Mouse (Mus musculus) embryo, embryonic 11.5 days (tissue): ENCODE data around the gene Ccdc167.

Source experiments
- DNase-seq: peaks from one replicate; pipeline ENCODE4 v3.0.0-alpha.2; 2012; ENCODE audit warnings: low read depth, low spot score

Ccdc167 gene

GRCm38 (mm10) chr17:29686771-29687170, 30.1 kb downstream of the Ccdc167 start:
- no peak for DNase-seq

- DNase-seq: no peak
These were observed 32.6 kb downstream of the Ccdc167 start for GRCm38 (mm10) chr17:29684275-29684674.

GRCm38 (mm10) chr17:29683127-29683526, 33.7 kb downstream of the Ccdc167 start:
- no peak for DNase-seq

- DNase-seq: no peak
These were observed 34.6 kb downstream of the Ccdc167 start for GRCm38 (mm10) chr17:29682261-29682660.

GRCm38 (mm10) chr17:29681669-29682068, 35.2 kb downstream of the Ccdc167 start:
- no peak for DNase-seq

- DNase-seq: no peak
These were observed 35.9 kb downstream of the Ccdc167 start for GRCm38 (mm10) chr17:29680921-29681320.

- no peak for DNase-seq
These were observed 36.7 kb downstream of the Ccdc167 start for GRCm38 (mm10) chr17:29680174-29680573.

GRCm38 (mm10) chr17:29679038-29679767, 37.6 kb downstream of the Ccdc167 start:
- DNase-seq: no peak

GRCm38 (mm10) chr17:29678526-29678925, 38.3 kb downstream of the Ccdc167 start:
- no peak for DNase-seq

GRCm38 (mm10) chr17:29673325-29673724, 43.5 kb downstream of the Ccdc167 start:
- no peak for DNase-seq

GRCm38 (mm10) chr17:29671021-29671420, 45.8 kb downstream of the Ccdc167 start:
- no peak for DNase-seq

GRCm38 (mm10) chr17:29669936-29670335, 46.9 kb downstream of the Ccdc167 start:
- DNase-seq: no peak

- no peak for DNase-seq
These were observed 47.8 kb downstream of the Ccdc167 start for GRCm38 (mm10) chr17:29669030-29669429.

GRCm38 (mm10) chr17:29668051-29668986, 48.5 kb downstream of the Ccdc167 start:
- DNase-seq: no peak

GRCm38 (mm10) chr17:29662145-29662544, 54.7 kb downstream of the Ccdc167 start:
- no peak for DNase-seq

GRCm38 (mm10) chr17:29660762-29661391, 56.0 kb downstream of the Ccdc167 start:
- peak; percentile 14 for DNase-seq

- peak; percentile 92 for DNase-seq
These were observed 56.6 kb downstream of the Ccdc167 start, which contains the start of gene Cmtr1 for GRCm38 (mm10) chr17:29660076-29660761. Cmtr1 (plus strand) TSS chr17:29660595.

GRCm38 (mm10) chr17:29658249-29658648, 58.6 kb downstream of the Ccdc167 start:
- no peak for DNase-seq

GRCm38 (mm10) chr17:29642219-29642618, 74.6 kb downstream of the Ccdc167 start:
- DNase-seq: no peak

- DNase-seq: no peak
These were observed 75.9 kb downstream of the Ccdc167 start for GRCm38 (mm10) chr17:29640971-29641370.

- DNase-seq: no peak
These were observed 78.9 kb downstream of the Ccdc167 start for GRCm38 (mm10) chr17:29637895-29638294.
